Mouse (Mus musculus) limb, embryonic 12.5 days (tissue): ENCODE data around the gene Usp45. TPM values are rescaled to one million over a fixed set of nuclear protein-coding genes. Genes with fewer than 3 reads are reported as not detected.
A peak's percentile ranks its signal among the peaks of the same experiment; 100 is the strongest.

Experiments
- ATAC-seq: fragments of 200-750 bp; cut with Nextera tagmentation; 2 replicates; pipeline ENCODE4 v1.8.0; 2017; ENCODE audit warnings: low read depth, moderate TSS enrichment; ENCODE audit not compliant: insufficient number of reproducible peaks, insufficient read depth, low FRiP score, low TSS enrichment
- H3K27ac ChIP-seq: fragments of 300-500 bp; sonication (generic); 2 replicates; pipeline ENCODE4 v1.5.1; 2016; ENCODE audit warnings: mild to moderate bottlenecking, moderate library complexity
- H3K27me3 ChIP-seq: fragments of 300-500 bp; sonication (generic); 2 replicates; pipeline ENCODE4 v1.6.1; 2016; ENCODE audit warnings: mild to moderate bottlenecking, moderate library complexity
- H3K36me3 ChIP-seq: fragments of 300-500 bp; sonication (generic); 2 replicates; pipeline ENCODE4 v1.6.1; 2016; ENCODE audit warnings: mild to moderate bottlenecking, moderate library complexity
- H3K4me1 ChIP-seq: fragments of 300-500 bp; sonication (generic); replicated peaks from 2 replicates; pipeline ENCODE4 v1.6.1; 2016
- H3K4me2 ChIP-seq: fragments of 300-500 bp; sonication (generic); 2 replicates; pipeline ENCODE4 v1.6.1; 2016; ENCODE audit warnings: mild to moderate bottlenecking, moderate library complexity
- H3K4me3 ChIP-seq: fragments of 300-500 bp; sonication (generic); replicated peaks from 2 replicates; pipeline ENCODE4 v1.5.1; 2016; ENCODE audit warnings: mild to moderate bottlenecking
- H3K9ac ChIP-seq: fragments of 300-500 bp; sonication (generic); replicated peaks from 2 replicates; pipeline ENCODE4 v1.6.1; 2016; ENCODE audit warnings: mild to moderate bottlenecking, moderate library complexity
- H3K9me3 ChIP-seq: fragments of 300-500 bp; sonication (generic); 2 replicates; pipeline ENCODE4 v1.6.1; 2016; ENCODE audit warnings: mild to moderate bottlenecking, moderate library complexity
- WGBS: fragments of 180-500 bp; shearing (Covaris S2); methylation state at CpG from one replicate; pipeline ENCODE4 v1.1.7; 2016; 5-methylcytosine and 5-hydroxymethylcytosine counted together
- polyA plus RNA-seq: library from polyadenylated mRNA; unstranded; fragments of >200 nt; fragmentation: Nextera tagmentation; extraction: Ambion mirVana; gene quantifications from 2 replicates; pipeline ENCODE4 v1.2.1, GENCODE M21; 2016

Gene Usp45
- polyA plus RNA-seq, 1 experiment from 2014 or later: 11.8 TPM

DNA sequence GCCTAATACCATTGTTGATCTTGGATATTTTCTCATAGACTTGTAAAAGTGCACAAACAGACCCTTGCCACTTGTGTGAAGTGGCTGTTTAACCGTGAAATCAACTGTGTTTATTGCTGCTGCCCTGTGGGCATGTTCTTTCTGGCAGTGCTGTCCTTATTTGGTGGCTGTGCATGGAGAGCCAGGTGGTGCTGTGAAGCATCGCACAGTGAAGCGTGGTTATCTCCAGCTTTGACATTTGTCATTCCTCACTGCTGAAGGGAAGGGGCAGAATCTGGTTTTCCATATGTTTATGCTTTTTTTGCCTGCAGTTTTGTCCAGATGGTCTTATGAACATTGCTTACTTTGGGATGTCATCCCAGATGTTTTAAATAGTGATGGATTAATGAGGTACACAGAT, 26.7 kb downstream of the Usp45 start:
- WGBS: 54% methylated on average over 3 of the region's 3 CpGs
- no peaks in the 10 kb centered on the region for H3K4me1 ChIP-seq
- H3K4me2 ChIP-seq: no peak overlapping the region
- ATAC-seq: no peak
- H3K4me3 ChIP-seq: no peak overlapping the region
- no peak overlapping the region for H3K27ac ChIP-seq
- H3K27me3 ChIP-seq: no peaks in the 10 kb centered on the region
- H3K9ac ChIP-seq: no peak overlapping the region
- H3K36me3 ChIP-seq: peaks cover 46% of the 10 kb centered on the region
- no peaks in the 10 kb centered on the region for H3K9me3 ChIP-seq

GRCm38 (mm10) chr4:21801013-21801412, 34.1 kb downstream of the Usp45 start:
- no peak for ATAC-seq
- H3K9me3 ChIP-seq: no peaks in the 10 kb centered on the region
- no peak overlapping the region for H3K27ac ChIP-seq
- no peak overlapping the region for H3K4me2 ChIP-seq
- no peak overlapping the region for H3K4me3 ChIP-seq
- H3K27me3 ChIP-seq: no peaks in the 10 kb centered on the region
- no peaks in the 10 kb centered on the region for H3K4me1 ChIP-seq
- H3K9ac ChIP-seq: no peak overlapping the region
- 95% methylated on average over 1 of the region's 1 CpGs for WGBS
- peaks cover 79% of the 10 kb centered on the region for H3K36me3 ChIP-seq

GRCm38 (mm10) chr4:21801620-21802019, 34.7 kb downstream of the Usp45 start:
- Histone ChIP-seq H3K9me3 (no peaks in the 10 kb centered on the region), H3K4me3 (no peak overlapping the region), H3K27ac (no peak overlapping the region), H3K27me3 (no peaks in the 10 kb centered on the region), H3K4me1 (no peaks in the 10 kb centered on the region), H3K4me2 (no peak overlapping the region), H3K36me3 (peaks cover 79% of the 10 kb centered on the region), H3K9ac (no peak overlapping the region)
- no peak for ATAC-seq
- 91% methylated on average over 2 of the region's 2 CpGs for WGBS

DNA sequence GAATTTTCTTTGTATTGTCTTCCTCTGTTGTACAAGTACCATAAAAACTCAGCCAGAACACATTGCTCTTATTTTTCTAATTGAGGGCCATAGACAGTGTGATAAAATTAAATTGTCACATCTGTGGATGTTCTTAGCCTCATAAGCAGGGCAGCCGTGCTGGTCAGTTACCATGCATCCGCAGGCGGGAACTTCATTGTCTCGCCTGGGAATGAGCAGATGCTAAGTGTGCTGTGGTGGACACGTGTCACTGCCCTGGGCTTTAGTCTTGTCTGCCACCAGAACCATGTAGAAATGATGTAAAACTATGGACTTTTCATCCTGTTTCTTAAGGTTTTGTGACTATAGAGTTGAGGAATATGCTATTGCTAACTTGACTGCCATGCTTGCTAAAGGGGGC, 40.2 kb downstream of the Usp45 start:
- H3K36me3 ChIP-seq: peaks cover 59% of the 10 kb centered on the region
- H3K9ac ChIP-seq: no peak overlapping the region
- H3K4me3 ChIP-seq: no peak overlapping the region
- WGBS: 80% methylated on average over 5 of the region's 5 CpGs
- no peaks in the 10 kb centered on the region for H3K9me3 ChIP-seq
- no peaks in the 10 kb centered on the region for H3K4me1 ChIP-seq
- no peak overlapping the region for H3K27ac ChIP-seq
- ATAC-seq: no peak
- no peaks in the 10 kb centered on the region for H3K27me3 ChIP-seq
- H3K4me2 ChIP-seq: no peak overlapping the region

GRCm38 (mm10) chr4:21810608-21811007, 43.7 kb downstream of the Usp45 start:
- peaks cover 43% of the 10 kb centered on the region for H3K36me3 ChIP-seq
- no peaks in the 10 kb centered on the region for H3K4me1 ChIP-seq
- no peaks in the 10 kb centered on the region for H3K9me3 ChIP-seq
- no peak overlapping the region for H3K4me3 ChIP-seq
- H3K27ac ChIP-seq: no peak overlapping the region
- H3K27me3 ChIP-seq: no peaks in the 10 kb centered on the region
- H3K9ac ChIP-seq: no peak overlapping the region
- WGBS: 88% methylated on average over 3 of the region's 3 CpGs
- no peak for ATAC-seq
- no peak overlapping the region for H3K4me2 ChIP-seq

- no peak overlapping the region for H3K27ac ChIP-seq
- no peak overlapping the region for H3K9ac ChIP-seq
- WGBS: 94% methylated on average over 6 of the region's 6 CpGs
- H3K27me3 ChIP-seq: no peaks in the 10 kb centered on the region
- no peak overlapping the region for H3K4me2 ChIP-seq
- ATAC-seq: no peak
- H3K36me3 ChIP-seq: peaks cover 47% of the 10 kb centered on the region
- H3K9me3 ChIP-seq: no peaks in the 10 kb centered on the region
- no peaks in the 10 kb centered on the region for H3K4me1 ChIP-seq
- no peak overlapping the region for H3K4me3 ChIP-seq
Measured at GRCm38 (mm10) chr4:21812635-21813034, 45.7 kb downstream of the Usp45 start.

- peak; percentile 73 for ATAC-seq
- H3K4me2 ChIP-seq: no peak overlapping the region
- no peak overlapping the region for H3K9ac ChIP-seq
- H3K27ac ChIP-seq: no peak overlapping the region
- no peaks in the 10 kb centered on the region for H3K4me1 ChIP-seq
- peaks cover 53% of the 10 kb centered on the region for H3K36me3 ChIP-seq
- H3K9me3 ChIP-seq: no peaks in the 10 kb centered on the region
- no peak overlapping the region for H3K4me3 ChIP-seq
- no peaks in the 10 kb centered on the region for H3K27me3 ChIP-seq
- WGBS: 47% methylated on average over 2 of the region's 2 CpGs
Measured at GRCm38 (mm10) chr4:21814029-21814428, 47.1 kb downstream of the Usp45 start.

DNA sequence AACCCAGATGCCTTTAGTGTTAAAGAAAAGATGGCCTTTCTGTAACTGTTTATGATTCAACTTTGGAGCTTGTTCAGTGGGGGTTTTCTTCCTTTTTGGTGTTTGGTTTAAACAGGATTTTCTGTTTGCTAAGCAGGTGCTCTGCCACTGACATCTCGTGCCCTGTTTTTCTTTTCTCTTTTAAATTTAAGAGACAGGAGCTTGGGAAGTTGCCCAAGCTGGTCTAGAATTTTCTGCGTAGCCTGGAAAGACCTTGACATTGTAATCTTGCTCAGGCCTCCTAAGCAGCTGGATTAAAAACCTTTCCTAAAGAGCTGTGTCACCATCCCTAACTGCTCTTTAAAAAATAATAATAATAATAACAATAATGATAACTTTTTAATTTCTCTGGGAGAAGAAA, 59.7 kb downstream of the Usp45 start:
- Histone ChIP-seq H3K4me2 (no peak overlapping the region), H3K27me3 (no peaks in the 10 kb centered on the region), H3K9ac (no peak overlapping the region), H3K4me3 (no peak overlapping the region), H3K36me3 (peaks cover 44% of the 10 kb centered on the region), H3K4me1 (no peaks in the 10 kb centered on the region), H3K9me3 (no peaks in the 10 kb centered on the region), H3K27ac (no peak overlapping the region)
- ATAC-seq: no peak
- WGBS: 88% methylated on average over 2 of the region's 2 CpGs

DNA sequence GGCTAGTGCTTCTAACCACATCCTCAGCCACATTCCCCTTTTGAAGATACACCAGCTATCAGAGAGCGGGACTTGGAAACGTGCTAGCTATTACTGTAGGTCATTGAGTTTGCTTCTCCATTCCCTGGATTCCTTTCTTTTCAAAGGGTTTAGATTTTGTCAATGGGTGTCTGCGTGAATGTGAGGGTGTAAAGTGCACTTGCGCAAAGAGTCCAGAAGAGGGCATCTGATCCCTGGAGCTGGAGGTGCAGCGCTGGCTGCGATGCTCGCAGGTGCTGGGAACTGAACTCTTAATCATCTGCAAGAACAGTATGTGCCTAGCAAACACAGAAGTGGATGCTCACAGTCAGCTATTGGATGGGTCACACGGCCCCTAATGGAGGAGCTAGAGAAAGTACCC, 65.9 kb downstream of the Usp45 start:
- no peak overlapping the region for H3K9ac ChIP-seq
- no peaks in the 10 kb centered on the region for H3K9me3 ChIP-seq
- H3K4me2 ChIP-seq: no peak overlapping the region
- no peak for ATAC-seq
- 95% methylated on average over 8 of the region's 8 CpGs for WGBS
- no peaks in the 10 kb centered on the region for H3K27me3 ChIP-seq
- no peak overlapping the region for H3K4me3 ChIP-seq
- peaks cover 40% of the 10 kb centered on the region for H3K36me3 ChIP-seq
- H3K27ac ChIP-seq: no peak overlapping the region
- no peaks in the 10 kb centered on the region for H3K4me1 ChIP-seq

DNA sequence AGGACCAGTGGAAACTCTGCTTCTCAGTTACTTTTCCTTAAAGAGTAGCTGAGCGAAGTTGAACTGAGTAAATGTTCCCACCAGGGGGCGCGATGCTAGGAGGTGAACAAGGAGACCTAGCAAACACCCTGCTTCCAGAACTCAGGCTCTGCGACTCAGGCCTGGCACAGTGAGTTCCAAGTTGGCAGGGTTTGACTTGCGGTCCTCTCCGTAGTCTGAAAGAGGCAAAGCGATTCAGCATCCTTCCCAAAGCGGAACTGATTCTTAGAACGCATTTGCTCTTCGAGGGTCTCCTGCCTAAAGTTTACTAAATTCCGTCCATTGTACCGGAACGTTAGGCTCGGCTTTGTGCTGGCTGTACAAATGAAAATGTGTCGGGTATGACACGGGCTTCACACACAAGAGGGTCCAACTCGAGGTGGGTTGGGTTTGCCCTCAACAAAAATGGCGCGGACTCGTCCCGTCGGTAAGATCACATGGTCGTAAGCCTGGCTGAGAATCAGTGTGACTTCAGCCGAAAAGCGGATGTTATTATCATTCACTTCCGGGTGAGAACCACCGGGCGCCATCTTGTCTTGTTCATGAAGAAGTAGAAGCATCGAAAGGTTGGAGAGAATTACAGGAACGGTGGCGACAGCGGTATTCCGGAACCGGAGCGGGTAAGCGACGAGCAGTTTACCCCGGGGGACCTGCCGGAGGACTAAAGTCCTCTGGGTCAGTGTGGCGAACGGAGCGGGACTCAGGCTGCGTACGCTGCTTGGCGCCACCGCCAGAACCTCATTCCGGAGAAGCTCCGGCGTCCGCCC, 80.7 kb downstream of the Usp45 start, which contains the start of gene Pnisr:
Pnisr (plus strand) TSS at position 103 of the 806 bp plus-strand sequence.
- Histone ChIP-seq H3K4me3 (peak within 1 kb of the TSS; percentile 83), H3K4me1 (peaks cover 14% of the 10 kb centered on the region), H3K4me2 (peak within 1 kb of the TSS; percentile 55), H3K9ac (peak within 1 kb of the TSS; percentile 92), H3K27ac (peak within 1 kb of the TSS; percentile 97), H3K9me3 (no peaks in the 10 kb centered on the region), H3K36me3 (no peaks in the 10 kb centered on the region), H3K27me3 (no peaks in the 10 kb centered on the region)
- ATAC-seq: peak; percentile 95
- WGBS: under 1% methylated on average over 50 of the region's 50 CpGs

DNA sequence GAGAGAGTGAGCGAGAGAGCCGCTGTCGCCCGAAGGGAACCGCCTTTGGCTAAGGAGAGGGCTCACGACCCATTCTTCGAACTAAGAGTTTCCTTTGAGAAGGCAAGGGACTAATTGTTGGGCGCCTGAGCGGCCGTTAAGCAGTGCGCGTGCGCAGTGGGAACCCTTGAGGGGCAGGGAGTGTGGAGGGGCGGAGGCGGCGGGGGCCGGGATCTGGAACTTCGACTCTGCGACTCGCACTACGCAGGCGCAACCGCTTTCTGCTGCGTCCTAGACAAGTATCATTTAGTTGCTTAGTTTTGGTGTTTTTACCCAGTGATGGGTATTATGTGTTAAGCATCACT, 81.3 kb downstream of the Usp45 start:
- WGBS: under 1% methylated on average over 24 of the region's 24 CpGs
- ATAC-seq: peak; percentile 83
- H3K4me3 ChIP-seq: peak overlapping the region; percentile 83

GRCm38 (mm10) chr4:21857481-21857880, 90.5 kb downstream of the Usp45 start:
- ATAC-seq: no peak
- no peaks in the 10 kb centered on the region for H3K27me3 ChIP-seq
- H3K4me3 ChIP-seq: no peak overlapping the region
- no peak overlapping the region for H3K9ac ChIP-seq
- no peaks in the 10 kb centered on the region for H3K9me3 ChIP-seq
- H3K4me2 ChIP-seq: no peak overlapping the region
- WGBS: 81% methylated on average over 1 of the region's 1 CpGs
- no peak overlapping the region for H3K27ac ChIP-seq
- peaks cover 70% of the 10 kb centered on the region for H3K36me3 ChIP-seq
- no peaks in the 10 kb centered on the region for H3K4me1 ChIP-seq

More for the DNA sequence above, 81.3 kb downstream of the Usp45 start:
- H3K4me1 ChIP-seq: peaks cover 14% of the 10 kb centered on the region
- H3K27me3 ChIP-seq: no peaks in the 10 kb centered on the region
- peak overlapping the region; percentile 55 for H3K4me2 ChIP-seq
- no peaks in the 10 kb centered on the region for H3K9me3 ChIP-seq
- H3K9ac ChIP-seq: peak overlapping the region; percentile 92
- H3K36me3 ChIP-seq: no peaks in the 10 kb centered on the region
- peak overlapping the region; percentile 97 for H3K27ac ChIP-seq
